Mouse (Mus musculus): ENCODE results near the gene Dbi. TPM values are rescaled to one million over a fixed set of nuclear protein-coding genes. Genes with fewer than 3 reads are reported as not detected.
A peak's percentile ranks its signal among the peaks of the same experiment; 100 is the strongest.

The Dbi gene
- polyA plus RNA-seq, 1 experiment from 2014 or later: 766 TPM

- Histone ChIP-seq H3K4me3 (peak within 1 kb of the TSS; percentile 52), H3K27me3 (ENCODE audit: insufficient read depth, poor library complexity, severe bottlenecking) (peaks cover 55% of the 10 kb centered on the region), H3K27ac (peak within 1 kb of the TSS; percentile 63), H3K36me3 (no peaks in the 10 kb centered on the region), H3K9me3 (no peaks in the 10 kb centered on the region), H3K4me1 (replicated peaks) (peaks cover 42% of the 10 kb centered on the region)
- WGBS: under 1% methylated on average over 40 of the region's 40 CpGs
- DNase-seq (ENCODE audit: low spot score): peak; percentile 86
Observed at GRCm38 (mm10) chr1:120073519-120074306, 47.2 kb downstream of the Dbi start, which contains the start of gene Tmem37. Gene Tmem37, minus strand, starts transcription at chr1:120074074.

DNA sequence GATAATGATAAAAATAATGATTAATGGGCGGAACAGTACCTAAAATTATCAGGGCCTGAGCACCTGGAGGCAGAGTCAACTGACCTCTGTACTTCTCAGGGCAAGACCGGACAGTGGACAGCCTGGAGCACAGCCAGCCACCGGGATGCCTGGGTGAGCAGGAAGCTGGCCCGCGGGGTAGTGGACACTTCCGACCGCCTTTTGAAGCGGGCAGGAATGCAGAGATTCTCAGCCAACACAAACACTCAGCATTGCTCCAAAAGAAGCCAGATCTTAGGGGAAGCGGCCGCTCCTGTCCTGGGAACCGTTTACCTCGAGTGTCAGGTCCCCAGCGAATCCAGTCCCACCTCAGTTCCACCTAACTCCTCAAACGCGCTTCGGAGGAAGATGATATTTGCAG, 48.0 kb downstream of the Dbi start:
- peaks cover 37% of the 10 kb centered on the region for H3K4me1 ChIP-seq (replicated peaks)
- peak overlapping the region; percentile 52 for H3K4me3 ChIP-seq
- H3K27me3 ChIP-seq (ENCODE audit: insufficient read depth, poor library complexity, severe bottlenecking): peaks cover 55% of the 10 kb centered on the region
- no peak overlapping the region; the same call in 1 of the 2 replicates for H3K27ac ChIP-seq
- no peaks in the 10 kb centered on the region for H3K36me3 ChIP-seq
- H3K9me3 ChIP-seq: no peaks in the 10 kb centered on the region
- peak; percentile 39 for DNase-seq (ENCODE audit: low spot score)
- WGBS: 17% methylated on average over 16 of the region's 16 CpGs

- Histone ChIP-seq H3K4me3 (no peak overlapping the region), H3K27ac (no peak overlapping the region), H3K36me3 (no peaks in the 10 kb centered on the region), H3K4me1 (replicated peaks) (peaks cover 31% of the 10 kb centered on the region), H3K27me3 (ENCODE audit: insufficient read depth, poor library complexity, severe bottlenecking) (peaks cover 49% of the 10 kb centered on the region), H3K9me3 (no peaks in the 10 kb centered on the region)
- 90% methylated on average over 4 of the region's 4 CpGs for WGBS
- DNase-seq (ENCODE audit: low spot score): no peak
Observed at GRCm38 (mm10) chr1:120071133-120071532, 49.7 kb downstream of the Dbi start.

DNA sequence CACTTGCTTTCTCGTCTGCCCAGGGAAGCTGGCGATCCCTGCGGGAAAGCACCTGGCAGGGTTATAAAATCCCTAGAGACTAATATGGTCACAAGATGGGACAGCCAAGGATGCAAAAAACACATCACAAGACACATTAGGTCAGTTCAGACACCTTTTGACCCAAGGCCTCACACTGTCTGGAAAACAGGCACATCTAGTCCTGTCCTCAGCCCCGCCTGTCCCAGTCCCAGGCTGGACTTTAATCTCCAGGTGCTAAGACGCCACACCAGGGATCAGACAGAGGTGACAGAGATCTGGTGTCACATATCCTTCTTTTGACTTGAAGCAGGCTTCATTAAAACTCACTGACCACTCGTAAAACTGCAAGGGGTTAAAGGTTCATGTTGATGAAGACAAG, 50.7 kb downstream of the Dbi start:
- peaks cover 31% of the 10 kb centered on the region for H3K4me1 ChIP-seq (replicated peaks)
- no peak for DNase-seq (ENCODE audit: low spot score)
- no peaks in the 10 kb centered on the region for H3K9me3 ChIP-seq
- no peak overlapping the region for H3K27ac ChIP-seq
- peaks cover 39% of the 10 kb centered on the region for H3K27me3 ChIP-seq (ENCODE audit: insufficient read depth, poor library complexity, severe bottlenecking)
- no peak overlapping the region for H3K4me3 ChIP-seq
- H3K36me3 ChIP-seq: no peaks in the 10 kb centered on the region
- WGBS: 67% methylated on average over 6 of the region's 6 CpGs

DNA sequence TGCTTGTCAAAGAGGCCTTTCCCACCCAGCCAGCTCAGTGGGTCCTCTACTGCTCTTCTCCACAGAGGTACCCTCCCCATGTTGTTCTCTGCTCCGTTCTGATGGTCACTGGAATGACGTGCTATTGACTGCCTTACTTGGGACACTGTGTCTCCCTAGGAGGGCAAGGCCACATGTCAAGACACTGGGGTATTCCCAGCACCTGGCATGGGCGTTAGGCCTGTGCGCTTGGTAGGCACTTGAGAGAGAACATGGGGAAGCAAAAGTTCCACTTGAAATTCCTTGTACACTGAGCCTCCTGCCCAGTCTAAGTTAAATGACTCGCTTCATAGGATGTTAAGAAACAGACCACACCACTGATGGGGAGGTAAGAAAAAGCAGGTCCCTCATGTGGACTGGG, 51.8 kb downstream of the Dbi start:
- H3K4me3 ChIP-seq: no peak overlapping the region
- H3K36me3 ChIP-seq: no peaks in the 10 kb centered on the region
- peaks cover 28% of the 10 kb centered on the region for H3K27me3 ChIP-seq (ENCODE audit: insufficient read depth, poor library complexity, severe bottlenecking)
- WGBS: 80% methylated on average over 5 of the region's 5 CpGs
- H3K9me3 ChIP-seq: no peaks in the 10 kb centered on the region
- no peak overlapping the region for H3K27ac ChIP-seq
- peaks cover 21% of the 10 kb centered on the region for H3K4me1 ChIP-seq (replicated peaks)
- DNase-seq (ENCODE audit: low spot score): no peak

DNA sequence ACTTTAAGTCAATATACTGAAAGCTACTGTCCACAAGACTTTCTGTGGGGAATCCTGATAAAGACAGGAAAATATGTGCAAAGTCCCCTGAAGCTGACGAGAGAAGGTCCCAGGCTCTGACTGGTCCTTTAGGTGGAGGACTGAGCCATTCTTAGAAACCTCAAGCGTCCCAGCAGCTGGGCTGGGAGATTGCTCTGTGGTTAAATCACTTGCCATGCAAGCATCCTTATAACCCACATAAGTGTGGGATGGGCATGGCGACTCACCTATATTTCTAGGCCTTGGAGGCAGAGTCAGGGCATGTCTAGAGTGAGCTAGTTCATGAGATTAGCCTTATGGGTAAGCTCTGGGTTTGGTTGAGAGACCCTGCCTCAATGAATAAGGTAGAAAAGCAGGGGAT, 54.3 kb downstream of the Dbi start:
- Histone ChIP-seq H3K27ac (no peak overlapping the region), H3K36me3 (no peaks in the 10 kb centered on the region), H3K9me3 (no peaks in the 10 kb centered on the region), H3K4me1 (replicated peaks) (0 out of 2 replicates have a peak, but pooled peaks cover 5% of the 10 kb centered on the region), H3K4me3 (no peak overlapping the region), H3K27me3 (ENCODE audit: insufficient read depth, poor library complexity, severe bottlenecking) (peaks cover 7% of the 10 kb centered on the region)
- 81% methylated on average over 3 of the region's 3 CpGs for WGBS
- no peak for DNase-seq (ENCODE audit: low spot score)

- Histone ChIP-seq H3K4me1 (replicated peaks) (0 out of 2 replicates have a peak, but pooled peaks cover 5% of the 10 kb centered on the region), H3K27ac (no peak overlapping the region), H3K36me3 (no peaks in the 10 kb centered on the region), H3K4me3 (no peak overlapping the region), H3K9me3 (no peaks in the 10 kb centered on the region), H3K27me3 (ENCODE audit: insufficient read depth, poor library complexity, severe bottlenecking) (peaks cover 2% of the 10 kb centered on the region)
- 89% methylated on average over 8 of the region's 8 CpGs for WGBS
- DNase-seq (ENCODE audit: low spot score): no peak
Observed at GRCm38 (mm10) chr1:120066159-120066558, 54.7 kb downstream of the Dbi start.

- no peak overlapping the region for H3K4me3 ChIP-seq
- H3K36me3 ChIP-seq: no peaks in the 10 kb centered on the region
- DNase-seq (ENCODE audit: low spot score): no peak
- H3K9me3 ChIP-seq: no peaks in the 10 kb centered on the region
- H3K4me1 ChIP-seq (replicated peaks): 0 out of 2 replicates have a peak, but pooled peaks cover 5% of the 10 kb centered on the region
- no peak overlapping the region for H3K27ac ChIP-seq
- 90% methylated on average over 11 of the region's 11 CpGs for WGBS
- no peaks in the 10 kb centered on the region for H3K27me3 ChIP-seq (ENCODE audit: insufficient read depth, poor library complexity, severe bottlenecking)
Observed at GRCm38 (mm10) chr1:120064036-120064682, 56.7 kb downstream of the Dbi start.

Other genes starting within 250 kb of the Dbi start
- 11.9 and 12.8 TPM in 2 replicates for gene Tmem177, start 207.9 kb downstream of the Dbi start, polyA plus RNA-seq (2016; fragmentation: Nextera tagmentation; extraction: Ambion mirVana)
- 0.37 and 0.52 TPM in 2 replicates for gene Cfap221, start 123.8 kb downstream of the Dbi start, polyA plus RNA-seq (2016; fragmentation: Nextera tagmentation; extraction: Ambion mirVana)
- 0.30 and 0.61 TPM in 2 replicates for gene Sctr, start 114.2 kb downstream of the Dbi start, polyA plus RNA-seq (2016; fragmentation: Nextera tagmentation; extraction: Ambion mirVana)
- 10.0 and 10.4 TPM in 2 replicates for gene Tmem37, start 47.0 kb downstream of the Dbi start, polyA plus RNA-seq (2016; fragmentation: Nextera tagmentation; extraction: Ambion mirVana)
- 22.6 and 26.0 TPM in 2 replicates for gene 3110009E18Rik, start 109 bp upstream of the Dbi start, polyA plus RNA-seq (2016; fragmentation: Nextera tagmentation; extraction: Ambion mirVana)
- 3.3 and 3.6 TPM in 2 replicates for gene Steap3, start 151.6 kb upstream of the Dbi start, polyA plus RNA-seq (2016; fragmentation: Nextera tagmentation; extraction: Ambion mirVana)
- gene C1ql2, start 219.5 kb upstream of the Dbi start, polyA plus RNA-seq (2016; fragmentation: Nextera tagmentation; extraction: Ambion mirVana): 0.54 and 1.8 TPM in 2 replicates